Mouse (Mus musculus) gastrocnemius, postnatal 36 days (tissue): ENCODE data around the gene Shb. TPM values are rescaled to one million over a fixed set of nuclear protein-coding genes. Genes with fewer than 3 reads are reported as not detected.
"Not testable (repeated sequence)": the region's sequence is repeated elsewhere in the genome, so short reads cannot be mapped to it uniquely, and the experiment has no call there.

Experiments used
- DNase-seq, 2 experiments: peaks; one replicate each; pipeline ENCODE4 v3.0.0; 2022
- intact Hi-C: fragments of 180-260 bp; cut with DNase I; formaldehyde crosslinking; loops from one replicate; pipeline ENCODE4 v1.15.1; 2025
- total RNA-seq, 2 experiments: library from RNA; stranded (reverse); gene quantifications; 2 replicates each; pipeline ENCODE4 v1.2.3; 2021

The Shb gene
- total RNA-seq, 2 experiments from 2014 or later, result 6.3 to 6.7 TPM

DNA sequence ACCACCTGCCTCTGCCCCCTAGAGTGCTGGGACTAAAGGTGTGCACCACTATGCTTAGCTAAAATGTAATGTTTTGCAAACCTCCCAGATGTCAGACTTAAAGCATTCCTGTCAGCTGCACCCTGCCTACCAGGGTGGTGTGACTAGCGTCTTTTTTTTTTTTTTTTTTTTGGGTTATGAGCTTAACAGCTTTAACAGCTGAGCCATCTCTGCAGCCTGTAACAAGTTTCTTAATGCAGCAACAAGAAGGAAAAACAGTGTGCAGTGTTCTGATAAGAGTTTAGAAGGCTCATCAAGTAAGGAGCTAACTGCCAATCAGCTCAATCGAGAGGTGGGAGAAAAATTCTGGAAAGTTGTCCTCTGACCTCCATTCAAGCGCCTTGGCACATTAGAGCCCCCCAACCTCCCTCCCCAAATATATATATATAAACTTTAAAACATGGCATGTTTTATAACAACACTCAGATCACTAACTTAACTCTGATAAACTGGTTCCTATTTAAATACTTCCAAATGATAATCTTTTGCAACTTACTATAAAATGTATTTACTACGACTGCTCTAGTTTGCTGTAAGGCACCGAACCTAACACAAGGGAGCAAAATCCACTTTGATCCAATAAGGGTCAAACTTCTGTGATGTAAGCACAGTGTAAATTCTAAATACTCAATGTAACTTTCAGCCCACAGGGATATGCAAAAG is 125.1 kb downstream of the Shb start:
- DNase-seq, result no peak
- intact Hi-C loops, result no loop called here

DNA sequence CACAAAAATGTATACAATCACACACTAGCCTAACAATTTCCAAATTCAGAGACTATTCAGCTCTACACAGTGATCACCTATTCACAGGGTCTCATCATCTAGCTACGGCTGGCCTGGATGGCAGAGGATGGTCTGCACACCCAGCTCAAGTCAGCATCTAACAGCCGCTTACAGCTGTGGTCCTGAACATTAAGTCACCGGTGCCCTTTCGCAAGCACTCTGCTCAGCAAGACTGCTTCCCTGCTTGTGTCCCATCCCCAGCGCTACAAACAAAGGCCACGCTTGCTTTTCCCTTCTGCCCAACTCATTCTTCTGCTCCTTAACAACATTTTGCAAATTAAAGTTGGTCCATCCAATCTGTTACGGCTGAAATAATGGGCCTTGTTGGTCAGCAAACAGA is 125.9 kb downstream of the Shb start:
- no peak for DNase-seq
- intact Hi-C loops, result no loop called here

- intact Hi-C loops, result no loop called here
- no peak for DNase-seq
Measured at GRCm38 (mm10) chr4:45405315-45405714, 127.0 kb downstream of the Shb start.

- DNase-seq, result no peak
- intact Hi-C loops, result loop anchor here (5.0 kb wide), 1 partner anchor 62 kb away; the partner anchor contains the start of genes Dcaf10 and Exosc3
Measured at GRCm38 (mm10) chr4:45404086-45404485, 128.2 kb downstream of the Shb start.

- intact Hi-C loops, result loop anchor here (5.0 kb wide), 1 partner anchor 61 kb away; the partner anchor contains the start of genes Dcaf10 and Exosc3
- no peak for DNase-seq
Measured at GRCm38 (mm10) chr4:45403499-45403878, 128.8 kb downstream of the Shb start.

DNA sequence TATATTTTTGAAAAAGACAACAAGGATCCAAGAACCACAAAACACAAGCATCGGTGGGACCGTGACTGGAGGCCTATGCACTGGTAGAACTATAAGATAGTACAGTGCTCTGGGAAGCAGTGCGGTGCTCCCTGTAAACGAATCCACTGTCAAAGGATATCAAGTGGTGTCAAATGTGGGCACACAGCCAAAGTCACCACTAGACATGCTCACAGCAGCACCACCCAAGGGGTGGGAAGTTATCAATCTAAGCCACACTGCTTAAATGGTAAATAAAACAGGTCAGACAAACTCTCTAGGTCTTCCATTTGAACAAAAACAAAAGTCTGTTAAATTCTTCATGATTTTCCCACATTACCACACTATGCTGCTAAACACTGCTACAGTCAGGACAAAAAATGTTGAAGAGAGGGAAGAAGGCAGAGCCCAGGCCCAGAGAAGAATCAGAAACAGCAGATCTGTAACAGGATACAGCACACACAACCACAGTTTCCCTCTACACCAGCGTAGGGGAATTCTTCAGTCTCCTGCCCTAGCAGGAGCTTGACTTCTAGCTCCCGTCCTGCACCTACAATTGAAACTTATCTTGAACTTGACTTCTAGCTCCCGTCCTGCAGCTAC is 129.3 kb downstream of the Shb start:
- intact Hi-C loops, result loop anchor here (5.0 kb wide), 1 partner anchor 61 kb away; the partner anchor contains the start of genes Dcaf10 and Exosc3
- no peak for DNase-seq

- no peak for DNase-seq
- intact Hi-C loops, result loop anchor here (5.0 kb wide), 1 partner anchor 60 kb away; the partner anchor contains the start of genes Dcaf10 and Exosc3
Measured at GRCm38 (mm10) chr4:45402281-45402680, 130.0 kb downstream of the Shb start.

DNA sequence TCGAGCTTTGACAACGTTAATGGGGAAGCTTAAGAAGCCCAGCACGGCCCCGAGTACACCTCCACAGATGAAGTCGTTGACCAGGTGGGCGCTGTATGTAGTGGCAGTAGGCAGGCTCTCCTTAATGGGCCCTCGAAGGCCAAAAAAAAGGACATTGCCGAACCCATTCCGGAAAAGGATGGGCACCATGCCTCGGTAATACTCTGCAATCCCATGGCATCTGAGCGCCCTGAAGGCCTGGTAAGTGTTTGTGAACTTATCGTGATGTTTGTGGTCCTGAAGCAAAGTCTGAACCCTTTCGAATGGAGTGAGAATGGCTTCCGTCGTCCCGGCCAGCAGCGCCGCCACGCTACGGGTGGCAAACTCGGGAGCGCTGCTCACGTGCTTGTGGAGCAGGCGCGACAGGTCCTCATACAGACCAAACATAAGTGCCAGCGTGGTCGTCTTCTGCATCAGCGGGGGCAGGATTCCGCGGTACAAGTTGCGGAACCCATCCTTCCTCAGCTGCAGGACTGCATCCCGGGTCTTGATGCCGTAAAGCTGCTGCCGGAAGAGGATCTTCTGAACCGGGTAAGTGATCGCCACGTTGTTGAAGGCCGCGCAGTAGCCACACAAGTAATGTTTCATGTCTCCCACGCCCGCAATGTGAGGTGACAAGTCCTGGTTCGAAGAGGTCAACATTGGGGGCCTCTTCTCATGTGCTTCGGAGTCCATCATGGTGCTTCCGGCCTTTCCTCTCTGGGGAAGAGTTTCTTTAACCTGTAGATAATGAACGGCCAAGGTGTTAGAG is 132.7 kb downstream of the Shb start:
- intact Hi-C loops, result loop anchor here (5.0 kb wide), 1 partner anchor 57 kb away; the partner anchor contains the start of genes Dcaf10 and Exosc3
- no peak for DNase-seq

GRCm38 (mm10) chr4:45398315-45398714 is 134.0 kb downstream of the Shb start:
- intact Hi-C loops, DNase-seq: not testable (repeated sequence)

DNA sequence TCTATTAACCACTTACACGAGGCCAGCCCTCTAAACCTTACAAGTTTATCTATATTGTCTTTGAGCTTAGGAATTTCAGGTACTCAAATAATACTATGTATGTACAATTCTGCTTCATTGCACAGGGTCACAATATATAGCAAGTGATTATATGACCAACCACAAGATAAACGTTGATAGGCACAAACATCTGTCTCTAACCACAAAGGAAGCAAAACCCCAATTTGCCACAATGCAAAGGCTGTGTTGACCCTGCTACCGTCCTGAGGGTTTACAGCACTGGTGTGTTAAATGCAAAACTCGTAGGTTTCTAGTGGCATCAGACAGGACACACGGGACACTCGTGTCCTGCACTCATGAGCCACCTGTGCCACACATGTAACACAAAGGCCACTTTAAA is 136.1 kb downstream of the Shb start:
- DNase-seq, intact Hi-C loops: not testable (repeated sequence)

- intact Hi-C loops, result no loop called here
- no peak for DNase-seq
Measured at GRCm38 (mm10) chr4:45393658-45394057, 138.6 kb downstream of the Shb start.

DNA sequence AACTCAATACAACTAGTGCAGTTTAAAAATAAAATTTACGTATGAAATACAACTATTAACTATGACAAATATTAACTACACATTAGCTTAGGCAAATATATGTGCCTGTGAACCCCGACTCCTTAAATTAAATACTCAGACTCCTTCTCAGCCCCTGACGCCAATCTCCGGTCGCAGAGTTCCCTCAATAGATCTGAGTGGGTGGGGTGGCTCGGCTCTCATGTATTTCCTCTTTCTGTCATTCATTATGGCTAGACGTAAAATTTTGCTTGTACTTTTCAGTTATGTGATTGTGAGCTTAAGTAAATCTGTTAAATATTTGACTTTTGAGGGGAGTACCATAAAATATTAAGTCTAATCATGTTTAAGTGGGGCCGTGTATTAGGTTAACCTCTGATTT is 139.3 kb downstream of the Shb start:
- intact Hi-C loops, result no loop called here
- no peak for DNase-seq

DNA sequence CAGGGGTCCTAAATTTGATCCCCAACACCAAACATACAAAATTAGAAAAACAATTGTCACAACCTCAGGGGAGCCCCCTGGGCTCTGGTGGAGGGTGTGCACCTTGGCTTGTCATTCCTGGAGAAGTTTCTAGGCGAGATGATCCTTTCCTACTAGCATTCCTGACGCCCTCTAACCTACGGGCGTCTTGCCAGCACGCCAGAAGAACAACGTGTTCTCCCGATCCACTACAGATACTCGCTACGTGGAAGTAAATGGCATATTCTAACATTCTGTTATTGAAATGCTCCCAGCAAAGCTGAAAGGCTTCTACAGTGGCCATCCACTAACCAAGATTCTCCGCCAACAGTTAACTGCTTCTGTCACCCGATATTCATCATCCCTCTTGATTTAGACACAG is 139.7 kb downstream of the Shb start:
- intact Hi-C loops, result no loop called here
- no peak for DNase-seq

DNA sequence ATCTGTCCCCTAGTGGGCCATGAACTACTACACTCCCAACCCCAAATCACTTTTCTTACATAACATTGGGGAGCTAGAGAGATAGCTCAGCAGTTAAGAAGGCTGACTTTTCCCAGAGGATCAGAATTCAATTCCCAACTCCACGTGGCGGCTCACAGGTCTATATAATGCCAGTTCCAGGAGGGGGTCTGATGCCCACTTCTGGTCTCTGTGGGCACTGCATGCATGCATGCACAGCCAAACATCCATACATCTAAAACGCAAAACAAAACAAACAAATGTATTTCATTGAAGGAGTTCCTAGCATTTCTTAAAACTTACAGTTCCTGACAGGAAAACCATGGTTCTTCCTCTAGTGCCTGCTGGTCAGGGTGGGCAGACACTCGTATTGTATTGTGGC is 140.2 kb downstream of the Shb start:
- intact Hi-C loops, result no loop called here
- DNase-seq, result no peak

GRCm38 (mm10) chr4:45387296-45387695 is 145.0 kb downstream of the Shb start:
- intact Hi-C loops, DNase-seq: not testable (repeated sequence)

DNA sequence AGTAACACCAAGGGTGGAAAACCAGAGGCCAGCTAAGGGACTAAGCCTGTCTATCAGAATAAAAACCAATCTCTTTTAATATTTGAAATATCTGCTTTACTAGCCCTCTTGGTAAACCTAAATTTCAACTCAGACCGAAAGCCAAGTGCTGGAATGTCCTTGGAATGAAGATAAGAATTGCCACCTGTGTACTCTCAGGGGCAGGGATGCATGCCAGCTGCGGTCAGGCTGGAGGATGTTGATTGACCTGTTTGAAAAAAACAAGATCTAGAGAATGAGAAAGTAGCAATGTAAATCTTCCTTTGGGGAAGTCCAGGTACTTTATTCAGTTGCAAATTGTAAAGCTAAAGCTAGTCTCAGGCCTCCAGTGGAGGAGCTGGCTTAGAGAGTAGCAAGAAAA is 150.1 kb downstream of the Shb start:
- DNase-seq, intact Hi-C loops: not testable (repeated sequence)

GRCm38 (mm10) chr4:45380903-45381580 is 151.2 kb downstream of the Shb start:
- intact Hi-C loops, DNase-seq: not testable (repeated sequence)

GRCm38 (mm10) chr4:45376573-45376972 is 155.7 kb downstream of the Shb start:
- no peak for DNase-seq
- intact Hi-C loops, result no loop called here

- intact Hi-C loops, result no loop called here
Measured at GRCm38 (mm10) chr4:45374879-45375278, 157.4 kb downstream of the Shb start.

More at GRCm38 (mm10) chr4:45374879-45375278, 157.4 kb downstream of the Shb start:
- no peak for DNase-seq
